Mouse (Mus musculus): ENCODE data around the gene Gm37240. TPM values are rescaled to one million over a fixed set of nuclear protein-coding genes. Genes with fewer than 3 reads are reported as not detected.

Gene Gm37240
- polyA plus RNA-seq, 1 experiment from 2014 or later = 5.2 TPM

DNA sequence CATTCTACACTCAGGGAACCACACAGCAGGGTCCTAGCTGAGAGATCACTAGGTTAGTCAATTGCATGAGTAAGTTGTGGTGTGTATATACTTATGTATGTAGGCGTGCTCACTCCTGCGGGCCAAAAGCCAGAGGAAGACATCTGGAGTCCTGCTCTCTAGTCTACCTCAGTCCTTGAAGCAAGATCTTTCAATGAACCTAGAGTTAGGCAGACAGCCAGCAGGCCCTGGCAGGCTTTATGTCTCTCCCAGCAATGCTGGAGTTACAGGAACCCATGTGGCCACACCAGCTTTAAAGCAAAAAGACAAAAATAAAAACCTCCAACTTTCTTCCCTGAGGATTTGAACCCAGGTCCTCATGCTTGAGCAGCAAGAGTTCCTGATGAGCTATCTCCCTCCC lies 586.0 kb downstream of the Gm37240 start:
- no peak for DNase-seq (ENCODE audit: low spot score)

DNA sequence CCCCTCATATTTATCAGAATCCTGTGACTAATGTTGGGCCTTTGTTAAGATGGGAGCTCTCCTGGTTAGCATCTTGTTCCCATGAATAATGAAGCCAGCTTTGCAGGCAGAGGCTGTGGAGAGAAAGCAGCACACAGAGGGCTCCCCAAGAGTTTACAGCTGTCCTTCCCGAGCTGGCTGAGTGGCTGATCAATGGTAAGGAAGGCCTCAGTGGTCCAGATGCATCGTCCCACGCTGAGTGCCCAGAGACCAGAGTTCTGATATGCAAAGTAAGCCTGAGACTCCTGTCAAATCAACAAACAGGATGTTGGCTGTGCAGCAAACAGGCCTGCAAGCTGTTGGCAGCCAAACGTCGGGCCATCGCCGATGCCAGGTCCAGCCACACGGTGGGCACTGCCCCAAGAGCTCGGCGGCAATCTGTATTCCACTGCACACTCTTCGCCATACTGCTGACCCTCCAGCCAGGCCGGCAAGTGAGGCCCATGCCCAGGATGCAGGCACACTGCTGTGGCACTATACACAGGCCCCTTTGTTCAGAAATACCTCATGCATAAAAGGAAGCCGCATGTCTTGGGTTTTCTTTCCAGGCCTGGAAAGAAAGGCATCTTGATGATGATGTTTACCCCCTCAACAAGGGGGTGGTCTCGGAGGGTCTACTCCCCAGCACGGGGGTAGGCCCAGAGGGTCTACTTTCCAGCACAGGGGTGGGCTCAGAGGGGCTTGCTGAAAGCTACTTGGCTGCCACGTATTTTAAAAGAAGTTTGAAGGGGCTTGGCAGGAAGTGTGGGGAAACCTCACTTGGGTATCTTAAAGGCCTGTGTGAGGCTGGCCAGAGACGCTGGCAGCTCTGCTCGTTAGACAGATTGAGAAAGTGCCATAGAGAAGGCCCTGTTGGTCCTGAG lies 587.4 kb downstream of the Gm37240 start:
- no peak for DNase-seq (ENCODE audit: low spot score)

DNA sequence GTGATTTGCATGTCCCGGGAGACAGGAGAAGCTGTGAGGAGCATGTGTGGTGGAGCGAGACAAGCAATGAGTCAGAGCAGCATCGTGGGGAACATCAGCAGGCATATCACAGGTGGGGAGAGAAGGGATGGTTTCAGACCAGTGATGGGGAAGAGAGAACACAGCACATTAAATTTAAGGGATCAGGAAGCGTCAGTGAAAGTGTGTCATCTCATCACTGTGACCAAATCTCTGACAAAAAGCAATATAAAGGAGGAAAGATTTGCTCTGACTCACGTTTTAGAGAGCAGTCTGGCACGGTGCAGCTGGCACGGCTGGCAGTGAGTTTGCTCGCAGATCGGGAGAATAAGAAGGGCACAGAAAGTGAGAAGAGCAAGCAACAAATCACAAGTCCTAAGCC lies 592.1 kb downstream of the Gm37240 start:
- DNase-seq (ENCODE audit: low spot score) = no peak

DNA sequence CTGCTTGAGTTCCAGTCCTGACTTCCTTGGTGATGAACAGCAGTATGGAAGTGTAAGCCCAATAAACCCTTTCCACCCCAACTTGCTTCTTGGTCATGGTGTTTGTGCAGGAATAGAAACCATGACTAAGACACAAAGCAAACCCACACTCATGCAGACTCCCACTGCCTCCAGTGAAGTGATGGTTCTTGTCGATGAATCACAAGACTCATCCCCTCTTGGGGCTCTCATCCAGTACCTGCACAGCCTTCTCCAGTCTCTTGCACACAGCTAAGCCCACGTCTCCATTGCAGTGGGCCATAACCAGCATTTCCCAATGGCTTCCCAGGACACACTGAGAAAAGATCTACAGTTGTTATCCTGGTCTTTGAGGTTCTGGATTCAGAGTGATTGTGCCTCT lies 599.7 kb downstream of the Gm37240 start:
- no peak for DNase-seq (ENCODE audit: low spot score)

DNA sequence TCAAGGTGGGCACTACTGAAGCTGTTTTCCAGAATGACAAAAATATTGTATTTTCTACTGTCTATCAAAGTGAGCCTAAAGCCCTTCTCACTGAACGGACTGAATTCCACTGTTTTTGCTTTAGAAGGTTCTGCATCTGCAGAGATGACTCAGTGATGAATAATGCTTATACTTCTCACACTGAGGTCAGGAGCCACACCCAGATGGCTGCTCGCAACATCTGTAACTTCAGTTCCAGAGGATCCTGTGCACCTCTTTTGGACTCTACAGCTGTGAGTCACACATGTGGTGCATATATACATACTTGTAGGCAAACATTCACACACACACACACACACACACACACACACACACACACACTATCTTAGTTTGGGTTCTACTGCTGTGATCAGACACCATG lies 602.8 kb downstream of the Gm37240 start:
- DNase-seq (ENCODE audit: low spot score) = no peak

DNA sequence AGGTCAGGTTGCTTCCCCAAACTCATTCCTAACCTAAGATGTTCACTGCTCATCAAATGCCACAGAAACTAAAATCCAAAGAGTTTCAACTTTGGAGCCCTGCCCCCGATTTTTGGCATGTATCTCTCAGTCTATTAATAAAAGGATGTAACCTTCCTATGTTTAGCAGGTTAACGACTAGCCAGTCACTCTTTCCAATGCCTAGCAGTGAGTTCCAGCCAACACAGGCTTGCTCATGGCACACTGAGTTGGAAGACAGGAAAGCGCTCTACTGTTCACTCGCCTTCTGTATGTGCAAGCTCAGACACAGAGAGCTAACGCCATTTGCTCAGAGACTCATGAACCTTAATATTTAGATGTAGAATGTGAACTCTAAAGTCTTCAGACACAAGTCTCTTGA lies 604.5 kb downstream of the Gm37240 start:
- DNase-seq (ENCODE audit: low spot score) = no peak

DNA sequence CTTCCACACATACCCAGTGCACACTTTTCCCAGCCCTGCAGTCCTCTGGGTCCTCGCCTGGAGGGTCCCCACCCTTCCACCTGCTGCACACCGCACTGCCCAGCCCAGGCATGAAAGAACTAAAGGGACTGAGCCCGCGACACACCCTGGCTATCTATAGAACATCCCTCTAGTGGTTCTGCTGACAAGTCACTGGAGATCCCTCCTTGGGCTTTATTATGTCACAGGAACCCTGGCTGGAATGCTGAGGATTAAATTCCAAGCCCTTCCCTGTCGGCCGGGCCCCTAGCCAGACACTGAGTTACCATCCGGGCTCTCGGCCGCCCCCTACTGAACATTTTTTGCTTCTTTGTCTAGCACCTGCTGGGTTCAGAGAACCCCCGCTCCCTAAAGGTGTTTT lies 612.2 kb downstream of the Gm37240 start:
- DNase-seq (ENCODE audit: low spot score) = no peak

DNA sequence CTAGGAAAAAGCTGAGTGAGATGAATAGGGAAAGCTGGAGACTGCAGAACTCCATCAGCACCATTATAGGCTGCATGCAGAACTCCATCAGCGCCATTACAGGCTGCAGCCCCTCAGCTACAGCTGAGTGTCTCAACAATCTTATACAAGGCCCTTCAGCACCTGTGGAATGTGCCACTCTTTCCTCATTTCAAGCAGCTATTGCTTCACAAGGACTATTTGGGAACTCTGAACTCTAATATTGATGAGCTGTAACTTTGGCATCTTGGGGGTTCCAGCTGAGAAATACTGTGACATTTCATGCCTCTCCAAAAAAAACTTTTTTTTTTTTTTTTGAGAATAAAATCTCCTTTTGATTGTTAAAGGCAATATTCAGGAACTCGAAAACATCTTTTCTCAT lies 615.8 kb downstream of the Gm37240 start:
- no peak for DNase-seq (ENCODE audit: low spot score)

DNA sequence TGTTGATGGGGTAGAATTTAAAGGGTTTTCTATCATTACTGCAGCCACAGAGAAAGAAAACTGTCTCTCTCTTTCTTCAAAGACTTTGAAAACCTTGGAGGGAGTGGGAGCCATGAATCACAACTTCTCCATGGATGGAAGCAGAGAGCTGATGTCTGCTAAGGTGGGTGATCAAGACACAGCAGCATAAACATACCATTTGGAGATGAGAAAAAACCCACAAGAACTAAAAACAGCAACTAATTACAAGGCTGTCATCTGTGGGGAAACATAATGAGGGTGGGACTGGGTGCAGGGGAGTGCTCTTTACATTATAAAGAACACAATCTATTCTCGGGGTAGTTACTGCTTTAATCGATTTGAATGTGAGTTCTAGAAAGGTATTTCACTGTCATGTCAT lies 622.4 kb downstream of the Gm37240 start:
- DNase-seq (ENCODE audit: low spot score) = no peak

DNA sequence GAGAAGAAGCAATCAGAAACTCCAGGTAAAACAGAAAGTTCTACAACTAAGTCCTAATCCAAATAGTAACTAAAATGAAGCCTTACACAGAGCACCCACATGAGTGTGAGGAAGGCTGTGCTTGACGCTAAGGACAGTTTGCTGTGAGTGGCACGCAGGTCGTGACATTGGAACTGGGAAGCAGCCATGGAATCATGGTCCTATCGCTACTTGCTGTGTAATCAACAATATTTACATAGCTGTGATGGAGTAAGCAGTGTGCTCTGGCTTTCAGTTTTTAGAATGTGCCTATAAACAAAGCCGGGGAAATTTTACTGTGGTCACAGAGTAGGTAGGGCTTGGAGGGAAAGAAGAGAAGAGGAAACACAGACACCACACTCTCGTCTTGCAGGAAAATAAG lies 622.8 kb downstream of the Gm37240 start:
- DNase-seq (ENCODE audit: low spot score) = no peak

DNA sequence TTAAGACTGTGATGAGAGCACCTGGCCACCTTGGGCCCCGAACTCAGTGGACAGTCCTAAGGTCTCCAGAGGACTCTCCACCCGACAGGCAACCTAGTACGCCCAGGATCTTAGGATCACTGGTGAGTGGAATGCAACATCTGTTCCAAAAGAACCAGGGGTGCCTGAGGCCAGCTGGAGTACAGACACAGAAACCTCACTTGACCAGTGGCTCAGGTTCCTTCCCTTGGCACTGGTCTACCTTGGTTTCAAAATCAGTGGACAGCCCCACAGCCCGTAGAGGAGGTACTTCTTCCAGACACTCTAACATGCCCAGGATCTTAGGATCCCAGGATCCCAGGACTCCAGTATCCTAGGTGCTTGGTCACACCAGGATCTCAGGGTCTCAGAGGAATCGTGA lies 632.8 kb downstream of the Gm37240 start:
- DNase-seq (ENCODE audit: low spot score) = no peak

DNA sequence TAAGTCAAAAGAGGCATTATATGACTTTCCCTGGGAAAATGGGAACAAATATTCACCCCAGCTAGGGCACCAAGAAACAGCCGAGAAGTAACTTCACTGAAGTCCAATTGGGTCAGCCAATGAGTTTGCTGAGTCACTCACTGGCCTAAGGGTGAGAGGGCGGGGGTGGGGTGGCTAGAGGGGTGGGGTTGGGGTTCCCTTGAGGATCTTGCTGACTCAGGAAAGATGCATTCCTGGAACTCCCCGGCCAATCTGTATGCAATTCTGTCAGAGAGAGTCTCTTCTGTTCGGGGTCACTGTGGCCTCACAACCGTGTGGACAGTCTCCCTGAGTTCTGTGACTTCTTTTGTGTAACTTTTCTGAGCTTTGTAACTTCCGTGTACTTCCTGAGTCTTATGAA lies 635.7 kb downstream of the Gm37240 start:
- no peak for DNase-seq (ENCODE audit: low spot score)

DNA sequence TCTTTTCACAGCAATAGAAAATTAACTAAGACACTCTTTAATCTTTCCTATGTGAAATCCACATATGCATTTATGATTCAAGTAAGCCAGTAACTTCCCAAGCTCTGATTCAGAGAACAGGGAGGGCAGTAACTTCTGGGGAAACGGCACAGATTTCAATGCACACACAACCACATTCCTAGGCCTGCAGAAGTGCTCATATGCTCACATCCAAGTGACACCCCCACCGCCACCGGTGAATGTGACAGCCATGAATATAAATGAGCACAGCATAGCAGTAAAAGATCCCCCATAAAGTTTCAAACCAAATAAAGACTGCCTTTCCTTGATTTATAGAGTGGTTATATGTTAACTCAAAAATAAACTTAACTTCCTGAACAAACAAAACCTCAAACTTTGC lies 641.2 kb downstream of the Gm37240 start:
- DNase-seq (ENCODE audit: low spot score) = no peak

DNA sequence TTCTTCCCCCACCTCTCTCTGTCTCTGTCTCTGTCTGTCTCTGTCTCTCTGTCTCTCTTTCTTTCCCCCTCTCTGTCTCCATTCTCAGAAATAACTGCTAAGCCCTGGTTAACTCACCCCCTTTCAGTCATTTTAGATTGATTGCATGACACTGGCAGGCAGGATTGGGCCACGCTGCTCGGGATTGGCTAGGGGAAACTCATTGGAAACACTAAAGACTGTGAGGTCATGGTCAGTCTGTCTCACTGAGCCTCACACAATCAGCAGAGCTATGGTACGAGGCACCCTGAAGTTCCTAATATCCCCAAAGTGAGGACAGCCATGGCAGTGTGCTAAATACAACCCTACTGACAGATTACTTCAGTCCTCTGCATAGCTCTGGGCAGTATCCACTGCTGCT lies 650.8 kb downstream of the Gm37240 start:
- DNase-seq (ENCODE audit: low spot score) = no peak

DNA sequence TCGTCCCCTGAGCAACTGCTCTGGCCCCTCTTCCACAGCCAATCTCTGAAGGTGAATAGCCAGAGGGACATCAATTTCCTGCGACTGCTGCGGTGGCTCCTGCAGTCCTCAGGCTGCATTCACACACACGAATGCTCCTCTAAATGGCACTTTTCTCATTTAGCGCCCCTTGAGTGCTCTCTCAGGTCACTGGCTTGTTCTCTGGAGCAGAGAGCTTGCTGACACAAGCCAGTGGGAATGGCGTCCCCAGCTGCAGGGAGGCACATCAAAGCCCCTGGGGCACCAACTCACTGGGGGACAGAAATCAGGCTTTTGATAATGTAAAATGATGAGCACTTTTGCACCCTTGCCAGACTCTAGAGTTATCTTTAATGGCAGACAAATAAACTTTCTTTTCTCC lies 654.5 kb downstream of the Gm37240 start:
- DNase-seq (ENCODE audit: low spot score) = no peak

DNA sequence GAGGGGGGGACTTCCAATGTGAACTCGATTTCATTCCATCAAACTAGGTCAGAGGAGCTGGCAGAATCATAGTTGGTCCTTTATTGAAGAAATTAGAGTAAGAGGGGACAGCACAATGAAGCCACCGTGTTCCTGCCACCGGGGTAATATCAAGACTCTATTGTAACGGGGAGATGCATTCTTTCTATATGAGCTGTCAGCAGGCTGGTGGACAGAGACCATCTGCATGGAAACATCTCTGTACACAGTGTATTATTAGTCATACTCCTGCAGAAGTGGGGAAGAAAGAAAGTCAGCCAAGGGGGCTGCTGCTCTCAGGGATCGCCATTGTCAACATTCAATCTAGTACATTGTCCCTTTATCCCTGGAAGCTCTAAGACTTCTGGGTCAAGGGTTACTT lies 665.3 kb downstream of the Gm37240 start:
- DNase-seq (ENCODE audit: low spot score) = no peak

DNA sequence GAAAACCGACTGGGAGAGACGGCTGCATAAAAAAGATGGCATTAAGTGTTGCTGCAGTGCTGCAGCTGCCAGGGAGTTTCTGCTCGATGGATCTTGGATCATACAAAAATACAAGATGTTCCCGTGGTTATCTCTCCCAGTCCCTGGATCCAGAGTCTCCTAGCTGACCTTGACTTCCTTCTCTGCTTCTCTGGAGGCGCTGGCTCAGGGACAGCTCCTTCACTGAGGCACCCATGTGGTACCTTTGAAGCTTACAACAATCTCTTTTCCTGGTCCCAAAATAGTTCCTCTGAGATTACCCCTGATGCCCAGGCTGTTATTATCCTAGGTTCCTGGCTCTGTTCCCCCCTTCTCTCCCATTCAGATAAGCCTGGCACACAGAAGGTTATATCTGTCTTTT lies 672.4 kb downstream of the Gm37240 start:
- DNase-seq (ENCODE audit: low spot score) = no peak

DNA sequence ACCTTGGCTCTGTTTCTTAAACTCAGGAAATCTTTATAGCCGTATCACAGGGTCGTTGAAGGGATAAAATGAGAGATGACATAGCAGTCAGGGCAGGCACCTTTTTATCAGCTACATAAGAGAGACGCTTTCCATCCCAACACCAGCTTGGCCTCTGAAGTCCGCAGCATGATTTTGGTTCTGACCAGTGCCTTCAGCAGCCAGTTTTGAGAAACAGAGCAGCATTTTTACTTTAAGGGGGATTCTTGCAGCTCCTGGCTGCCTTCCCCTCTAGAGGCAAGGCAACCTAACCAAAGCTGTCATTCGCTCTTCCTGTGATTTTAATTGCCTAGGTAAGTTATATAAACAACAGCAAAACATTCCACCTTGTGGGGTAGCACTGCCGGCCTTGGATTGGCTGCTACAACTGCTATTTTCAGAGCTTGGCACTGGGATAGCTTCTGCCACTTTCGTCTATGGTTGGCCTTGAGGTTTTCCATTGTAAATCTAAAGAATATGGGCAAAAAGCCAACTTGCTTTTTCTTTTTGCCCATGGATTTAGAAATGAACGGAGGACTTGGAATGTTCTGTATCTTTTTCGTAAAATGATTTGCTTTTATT lies 674.5 kb downstream of the Gm37240 start:
- no peak for DNase-seq (ENCODE audit: low spot score)

DNA sequence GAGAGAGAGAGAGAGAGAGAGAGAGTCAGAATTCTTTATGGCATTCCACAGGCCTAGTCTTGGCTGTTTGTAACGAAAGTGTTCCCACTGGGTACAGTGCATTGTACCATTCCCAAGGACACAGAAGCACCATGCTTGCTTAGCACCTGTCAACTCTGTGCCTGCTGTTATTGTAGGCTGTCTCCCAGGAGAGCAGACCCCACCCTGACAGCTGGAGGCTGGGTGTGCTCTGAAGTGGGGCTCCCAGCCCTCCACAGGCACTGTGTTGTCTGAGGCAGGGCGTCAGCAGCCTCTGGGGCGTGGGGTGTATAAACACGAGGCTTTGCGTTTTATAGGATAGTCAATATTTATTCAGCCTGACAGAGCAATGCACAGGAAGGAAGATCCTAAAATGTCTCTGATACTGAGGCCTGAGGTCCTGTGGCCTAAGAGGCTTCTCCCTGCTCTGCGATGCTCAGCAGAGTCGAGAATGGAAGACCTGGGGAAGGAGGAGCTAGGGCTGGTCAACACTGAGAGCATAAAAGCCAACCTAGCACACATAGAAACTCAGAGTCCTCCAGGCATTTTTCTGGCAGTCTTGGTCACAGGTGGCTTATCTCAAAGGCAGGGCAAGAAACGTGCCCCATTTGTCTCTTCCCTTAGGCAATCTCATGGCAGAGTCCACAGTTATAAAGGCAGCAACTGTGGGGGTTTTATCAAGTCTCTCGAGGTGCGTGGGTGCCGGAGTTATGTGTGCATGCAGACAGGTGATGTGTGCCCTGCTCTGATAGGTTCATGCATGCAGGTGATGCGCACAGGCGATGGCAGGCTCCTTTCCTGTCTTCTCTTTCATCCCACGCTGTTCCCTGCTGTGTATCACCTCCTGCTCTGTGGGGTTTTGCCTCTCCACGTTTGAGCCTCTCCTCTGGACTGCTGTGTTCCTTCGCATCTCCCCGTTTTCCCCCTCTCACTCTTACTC lies 677.2 kb downstream of the Gm37240 start:
- no peak for DNase-seq (ENCODE audit: low spot score)

DNA sequence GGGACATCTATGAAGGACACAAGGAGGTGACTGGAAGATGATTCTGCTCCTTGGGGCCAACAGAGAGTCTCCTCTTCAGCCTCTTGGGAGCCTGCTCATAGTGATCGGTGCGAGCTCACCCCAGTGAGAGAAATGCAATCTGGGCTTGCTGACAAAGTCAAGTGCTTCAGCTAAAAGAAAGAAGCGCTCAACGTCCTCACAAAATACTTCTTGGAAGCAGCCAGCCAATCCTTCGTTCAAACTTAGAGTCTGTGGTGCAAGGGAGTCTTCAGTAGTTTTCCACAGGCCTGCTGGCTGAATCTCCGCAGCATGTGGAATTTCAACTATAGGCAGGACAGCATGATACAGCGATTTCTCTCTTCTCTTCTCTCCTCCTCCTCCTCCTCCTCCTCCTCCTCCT lies 680.8 kb downstream of the Gm37240 start:
- DNase-seq (ENCODE audit: low spot score) = no peak

DNA sequence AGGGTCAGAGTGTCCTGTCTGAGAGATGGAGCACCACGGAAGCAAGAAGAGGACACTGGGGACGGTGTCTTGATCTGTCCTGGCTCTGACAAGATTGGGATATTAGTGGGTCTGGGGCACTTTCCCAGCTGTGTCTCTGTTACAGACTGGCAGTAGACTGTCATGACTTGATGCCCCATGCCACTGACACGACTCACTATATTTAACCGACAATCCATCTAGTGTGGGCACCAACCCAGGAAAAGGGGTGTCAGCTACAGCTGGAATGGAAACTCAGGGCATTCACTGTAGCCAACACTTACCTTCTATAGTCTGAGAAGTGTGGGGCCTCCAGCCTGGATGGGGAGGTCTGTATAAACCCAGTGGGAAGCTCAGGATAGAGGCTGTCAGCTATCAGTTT lies 681.4 kb downstream of the Gm37240 start:
- DNase-seq (ENCODE audit: low spot score) = no peak

DNA sequence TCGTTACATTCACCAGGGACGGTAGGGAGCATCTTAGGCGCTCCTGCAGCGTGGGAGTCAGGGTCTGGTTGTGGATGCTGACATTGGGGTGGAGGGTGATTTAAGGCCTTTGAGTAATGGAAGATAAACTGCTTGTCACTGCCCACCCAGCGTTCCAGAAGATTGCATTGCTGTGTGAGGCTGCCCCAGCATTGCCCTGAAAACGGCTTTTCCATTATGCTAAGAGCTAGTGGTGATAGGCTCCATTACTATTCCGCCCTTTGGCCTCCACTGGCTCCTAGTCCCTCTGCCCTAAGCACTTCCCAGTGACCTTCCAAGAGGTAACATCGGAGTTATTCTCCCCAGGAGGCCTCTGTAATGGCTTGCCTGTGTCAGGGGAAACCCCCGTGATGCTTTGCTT lies 683.7 kb downstream of the Gm37240 start:
- no peak for DNase-seq (ENCODE audit: low spot score)

Measured in thymus, postnatal 0 days (tissue).